Mouse (Mus musculus) kidney, adult 2 months (tissue): ENCODE results near the gene Gemin7. TPM values are rescaled to one million over a fixed set of nuclear protein-coding genes. Genes with fewer than 3 reads are reported as not detected.

Experiments used
- DNase-seq: peaks from one replicate; pipeline ENCODE4 v3.0.0; 2021
- H3K27ac ChIP-seq: fragments of 200-500 bp; 2 replicates; pipeline ENCODE4 v1.5.1; 2012; ENCODE audit warnings: low read depth, low read length, control low read depth, inconsistent platforms; ENCODE audit not compliant: insufficient read depth
- H3K27me3 ChIP-seq: fragments of 200-500 bp; replicated peaks from 2 replicates; pipeline ENCODE4 v1.6.1; 2012; ENCODE audit warnings: mild to moderate bottlenecking, moderate library complexity, low read length, inconsistent platforms; ENCODE audit not compliant: control insufficient read depth, insufficient read depth
- H3K36me3 ChIP-seq: fragments of 200-500 bp; 2 replicates; pipeline ENCODE4 v1.6.1; 2012; ENCODE audit warnings: mild to moderate bottlenecking, moderate library complexity, low read length, inconsistent platforms; ENCODE audit not compliant: control insufficient read depth, insufficient read depth
- H3K4me1 ChIP-seq: fragments of 200-500 bp; 2 replicates; pipeline ENCODE4 v1.6.1; 2011; ENCODE audit warnings: low read length; ENCODE audit not compliant: control insufficient read depth, insufficient read depth
- H3K4me3 ChIP-seq: fragments of 200-500 bp; 2 replicates; pipeline ENCODE4 v1.5.1; 2011; ENCODE audit warnings: mild to moderate bottlenecking, low read depth, low read length, control low read depth; ENCODE audit not compliant: insufficient read depth
- CTCF ChIP-seq: fragments of 200-500 bp; conservative IDR thresholded peaks from 2 replicates; pipeline ENCODE4 v1.5.1; 2011; ENCODE audit warnings: low read depth, mild to moderate bottlenecking, control low read depth, low read length, moderate library complexity, mixed read lengths; ENCODE audit not compliant: insufficient read depth, insufficient read length
- POLR2A ChIP-seq: fragments of 200-500 bp; IDR thresholded peaks from one replicate; pipeline ENCODE4 v1.6.1; 2011; ENCODE audit warnings: low read depth, low read length, control low read depth
- WGBS: fragments of 180-500 bp; shearing (Covaris S2); methylation state at CpG from one replicate; pipeline ENCODE4 v1.1.7; 2018; 5-methylcytosine and 5-hydroxymethylcytosine counted together
- polyA plus RNA-seq: library from polyadenylated mRNA; depleted of rRNA; stranded (reverse); fragments of >200 nt; gene quantifications from 2 replicates; pipeline ENCODE4 v1.2.3, GENCODE M21; 2012

The Gemin7 gene
- polyA plus RNA-seq, 1 experiment = 143 TPM

GRCm38 (mm10) chr7:19573776-19574140 lies 3.6 kb downstream of the Gemin7 start:
- no peak for DNase-seq
- Histone ChIP-seq H3K4me3 (peak overlapping the region; percentile 92), H3K36me3 (no peaks in the 10 kb centered on the region; the same call in 1 of the 2 replicates), H3K4me1 (peaks cover 25% of the 10 kb centered on the region), H3K27me3 (no peaks in the 10 kb centered on the region), H3K27ac (peak overlapping the region; percentile 93)
- TF ChIP-seq CTCF (no peak), POLR2A (no peak)
- 20% methylated on average over 16 of the region's 16 CpGs for WGBS

DNA sequence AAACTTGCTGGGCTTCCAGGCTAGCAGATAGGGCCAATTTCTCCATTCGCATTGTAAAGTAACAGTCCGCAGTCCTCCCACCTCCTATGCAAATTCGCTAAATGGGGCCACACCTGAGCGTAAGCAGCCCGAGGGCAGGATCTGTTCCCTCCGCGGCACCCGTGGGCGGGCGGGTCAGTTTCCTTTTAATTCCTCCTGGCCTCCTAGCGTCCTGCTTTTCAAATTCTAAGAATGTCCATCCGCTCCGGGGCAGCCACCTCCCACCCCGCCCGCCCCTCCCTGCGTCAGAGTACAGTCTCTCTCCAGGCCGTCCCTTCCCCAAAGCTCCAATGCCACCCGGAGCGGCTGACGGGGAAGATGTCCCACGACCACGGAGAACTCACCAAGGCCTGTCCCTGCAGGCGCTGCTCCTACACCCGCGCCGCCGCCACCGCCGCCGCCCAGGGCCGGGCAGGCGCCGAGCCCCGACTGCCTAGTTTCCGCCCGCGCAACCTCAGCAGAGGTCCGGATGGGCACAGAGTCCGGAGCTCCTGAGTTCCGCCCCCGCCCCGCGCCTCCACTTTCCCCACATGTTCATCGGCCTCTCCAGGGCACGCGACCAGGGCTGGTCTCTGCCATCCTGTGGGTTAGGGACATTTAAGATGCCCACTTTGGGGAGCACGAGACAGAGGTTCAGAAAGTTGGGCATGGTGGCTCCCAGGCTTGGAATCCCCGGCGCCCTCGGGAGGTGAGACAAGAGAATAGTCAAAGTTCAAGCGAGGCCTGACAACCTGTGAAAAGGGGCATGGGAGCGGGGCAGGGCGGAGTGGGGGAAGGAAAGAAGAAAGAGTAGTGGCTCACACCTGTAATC lies 4.2 kb downstream of the Gemin7 start:
- Histone ChIP-seq H3K27ac (peak overlapping the region; percentile 93), H3K36me3 (no peaks in the 10 kb centered on the region; the same call in 1 of the 2 replicates), H3K4me3 (peak overlapping the region; percentile 92), H3K4me1 (peaks cover 25% of the 10 kb centered on the region), H3K27me3 (no peaks in the 10 kb centered on the region)
- under 1% methylated on average over 53 of the region's 53 CpGs for WGBS
- TF ChIP-seq CTCF = no peak
- peak; percentile 76 for TF ChIP-seq POLR2A
- DNase-seq = peak; percentile 86

DNA sequence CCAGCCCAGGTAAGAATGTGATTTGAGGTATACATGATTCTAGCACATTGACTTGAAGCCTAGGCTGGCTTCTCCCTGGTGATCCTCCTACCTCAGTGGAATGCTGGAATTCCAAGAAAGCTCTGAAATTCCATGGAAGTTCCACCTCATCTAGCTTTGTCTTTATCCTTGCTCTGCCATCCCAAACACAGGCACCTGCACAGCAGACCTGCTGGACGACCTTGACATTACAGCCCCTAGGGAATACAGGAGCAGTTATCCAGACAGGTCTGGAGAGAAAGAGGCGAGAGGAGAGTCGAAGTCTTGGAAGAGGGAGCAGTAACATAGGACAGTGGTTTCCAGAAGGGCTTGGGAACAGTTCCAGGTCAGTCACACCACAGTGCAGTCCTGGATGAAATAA lies 7.7 kb downstream of the Gemin7 start:
- H3K4me3 ChIP-seq = no peak overlapping the region
- DNase-seq = no peak
- H3K27me3 ChIP-seq = no peaks in the 10 kb centered on the region
- H3K36me3 ChIP-seq = no peaks in the 10 kb centered on the region; the same call in 1 of the 2 replicates
- TF ChIP-seq CTCF (no peak), POLR2A (no peak)
- no peak overlapping the region for H3K27ac ChIP-seq
- WGBS = 52% methylated on average over 3 of the region's 3 CpGs
- peaks cover 36% of the 10 kb centered on the region for H3K4me1 ChIP-seq

DNA sequence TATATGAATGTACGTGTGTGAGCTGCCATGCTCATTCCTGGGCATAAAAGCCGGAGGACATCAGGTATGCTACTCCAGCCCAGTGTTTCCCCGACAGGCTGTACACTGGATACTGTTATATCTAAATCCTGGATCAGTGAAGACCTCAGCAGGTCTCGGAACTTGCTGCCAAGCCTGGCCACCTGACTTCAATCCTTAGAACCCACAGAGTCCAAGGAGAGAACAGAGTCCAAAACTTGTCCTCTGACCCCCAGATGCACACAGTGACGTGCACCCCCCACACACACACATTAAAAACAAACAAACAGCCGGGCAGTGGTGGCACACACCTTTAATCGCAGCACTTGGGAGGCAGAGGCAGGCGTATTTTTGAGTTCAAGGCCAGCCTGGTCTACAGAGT lies 10.0 kb downstream of the Gemin7 start:
- Histone ChIP-seq H3K36me3 (no peaks in the 10 kb centered on the region; the same call in 1 of the 2 replicates), H3K4me1 (peaks cover 30% of the 10 kb centered on the region), H3K27me3 (no peaks in the 10 kb centered on the region), H3K4me3 (no peak overlapping the region), H3K27ac (peak overlapping the region; percentile 41; the same call in 1 of the 2 replicates)
- TF ChIP-seq CTCF = no peak
- TF ChIP-seq POLR2A = no peak
- 61% methylated on average over 8 of the region's 8 CpGs for WGBS
- DNase-seq = peak; percentile 89

DNA sequence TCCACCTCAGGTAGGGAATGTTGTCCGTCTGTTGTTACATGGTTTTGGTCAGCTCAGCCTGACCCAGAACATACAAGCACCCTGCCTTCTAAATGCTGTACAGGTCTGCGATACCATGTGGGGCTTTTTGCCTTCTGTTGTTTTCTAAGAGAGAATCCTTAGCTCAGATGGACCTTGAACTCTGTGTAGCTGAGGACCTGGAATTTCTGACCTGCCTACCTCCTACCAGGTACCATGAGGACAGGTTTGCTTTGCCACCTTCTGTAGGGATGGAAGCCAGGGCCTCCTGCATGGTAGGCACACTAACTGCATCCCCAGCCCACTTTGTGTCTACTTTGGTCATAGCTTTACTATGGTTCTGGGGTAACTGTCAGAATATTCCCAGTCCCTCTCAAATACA lies 11.6 kb downstream of the Gemin7 start:
- H3K27ac ChIP-seq = peak overlapping the region; percentile 47; the same call in 1 of the 2 replicates
- no peak overlapping the region for H3K4me3 ChIP-seq
- peak; percentile 72 for DNase-seq
- H3K36me3 ChIP-seq = no peaks in the 10 kb centered on the region; the same call in 1 of the 2 replicates
- no peaks in the 10 kb centered on the region for H3K27me3 ChIP-seq
- 66% methylated on average over 2 of the region's 2 CpGs for WGBS
- H3K4me1 ChIP-seq = peaks cover 22% of the 10 kb centered on the region
- TF ChIP-seq CTCF = no peak
- TF ChIP-seq POLR2A = no peak

DNA sequence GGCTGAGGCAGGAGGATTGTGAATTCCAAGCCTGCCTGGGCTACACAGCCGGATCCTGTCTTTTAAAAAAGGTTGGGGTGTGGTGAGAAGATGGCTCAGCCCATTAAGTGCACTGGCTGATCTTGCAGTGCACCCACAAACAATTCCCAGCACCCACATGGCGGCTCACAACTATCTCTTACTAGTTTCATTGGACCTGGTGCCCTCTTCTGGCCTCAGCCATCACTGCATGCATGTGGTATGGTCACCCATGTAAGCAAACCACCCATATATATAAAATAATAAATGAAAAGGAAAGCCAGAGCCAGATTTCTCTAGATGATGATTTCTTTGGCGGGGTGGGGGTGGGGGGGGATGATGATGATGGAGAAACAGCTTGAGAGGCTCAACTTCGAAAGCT lies 12.9 kb downstream of the Gemin7 start:
- Histone ChIP-seq H3K27ac (no peak overlapping the region), H3K27me3 (no peaks in the 10 kb centered on the region), H3K36me3 (no peaks in the 10 kb centered on the region), H3K4me3 (no peak overlapping the region), H3K4me1 (peaks cover 21% of the 10 kb centered on the region)
- 92% methylated on average over 4 of the region's 4 CpGs for WGBS
- TF ChIP-seq POLR2A (no peak), CTCF (0 out of 2 replicates have a peak, but pooled peaks have one; percentile 23)
- DNase-seq = no peak

DNA sequence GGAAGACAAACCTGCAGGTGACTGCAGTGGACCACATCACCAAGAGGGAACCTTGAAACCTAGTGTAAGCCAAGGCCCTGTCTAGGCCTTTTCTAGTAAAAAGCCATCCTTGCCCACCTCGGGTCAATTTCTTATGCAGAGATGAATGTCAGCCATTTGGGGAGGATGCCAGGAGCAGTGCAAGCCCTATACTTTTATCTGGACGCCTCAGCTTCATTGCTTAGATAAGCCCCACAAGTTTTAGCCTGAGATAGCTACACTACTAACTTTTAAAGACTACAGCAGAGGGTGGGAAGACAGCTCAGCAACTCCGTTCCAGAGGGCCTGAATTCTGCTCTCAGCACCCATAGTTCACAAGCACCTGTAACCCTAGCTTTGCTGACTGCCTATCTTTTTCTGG lies 13.5 kb downstream of the Gemin7 start:
- no peak for DNase-seq
- H3K27me3 ChIP-seq = no peaks in the 10 kb centered on the region
- TF ChIP-seq CTCF (no peak), POLR2A (no peak)
- peaks cover 23% of the 10 kb centered on the region for H3K4me1 ChIP-seq
- 87% methylated on average over 3 of the region's 3 CpGs for WGBS
- no peak overlapping the region for H3K27ac ChIP-seq
- no peak overlapping the region for H3K4me3 ChIP-seq
- no peaks in the 10 kb centered on the region for H3K36me3 ChIP-seq
